In genomic region chr2:151740741-151741526, GRCm38 (mm10) we compare ENCODE assay signal across 8 mouse cellular contexts. TPM values are rescaled to one million over a fixed set of nuclear protein-coding genes. Genes with fewer than 3 reads are reported as not detected.
DNase-seq lines count a peak whose midpoint lies in the region; ATAC-seq lines count a peak whose summit lies in the region.

No protein-coding gene starts in this region.

- peak; percentile 85; the same call in 1 of the 2 replicates for ATAC-seq in embryonic facial prominence, embryonic 13.5 days (ENCODE audit: insufficient number of reproducible peaks, insufficient read depth, low FRiP score, low TSS enrichment, low read depth)
- peak; percentile 91 for ATAC-seq in limb, embryonic 13.5 days (ENCODE audit: low FRiP score, low read depth)
- peak; percentile 93 for ATAC-seq in midbrain, embryonic 16.5 days

- H3K9me3 ChIP-seq in embryonic facial prominence, embryonic 13.5 days = no peaks in the 10 kb centered on the region
- no peaks in the 10 kb centered on the region for H3K9me3 ChIP-seq in limb, embryonic 13.5 days
- H3K9me3 ChIP-seq in midbrain, embryonic 16.5 days (replicated peaks; ENCODE audit: control insufficient read depth, low read length, poor library complexity, severe bottlenecking) = no peaks in the 10 kb centered on the region

- WGBS in embryonic facial prominence, embryonic 13.5 days = under 1% methylated on average over 61 of the region's 61 CpGs
- WGBS in limb, embryonic 13.5 days = under 1% methylated on average over 61 of the region's 61 CpGs
- WGBS in midbrain, embryonic 16.5 days = under 1% methylated on average over 61 of the region's 61 CpGs

- peaks cover 22% of the 10 kb centered on the region for H3K4me1 ChIP-seq in embryonic facial prominence, embryonic 13.5 days
- peaks cover 19% of the 10 kb centered on the region for H3K4me1 ChIP-seq in limb, embryonic 13.5 days
- peaks cover 19% of the 10 kb centered on the region for H3K4me1 ChIP-seq in midbrain, embryonic 16.5 days (ENCODE audit: control insufficient read depth, insufficient read depth, low read length)

- H3K27ac ChIP-seq in embryonic facial prominence, embryonic 13.5 days = peak overlapping the region; percentile 60
- peak overlapping the region; percentile 76 for H3K27ac ChIP-seq in limb, embryonic 13.5 days
- H3K27ac ChIP-seq in midbrain, embryonic 16.5 days (ENCODE audit: low read length) = peak overlapping the region; percentile 77

- H3K4me3 ChIP-seq in embryonic facial prominence, embryonic 13.5 days = peak overlapping the region; percentile 93
- peak overlapping the region; percentile 82 for H3K4me3 ChIP-seq in limb, embryonic 13.5 days
- H3K4me3 ChIP-seq in midbrain, embryonic 16.5 days (ENCODE audit: low read depth, low read length) = peak overlapping the region; percentile 90

- no peaks in the 10 kb centered on the region for H3K36me3 ChIP-seq in embryonic facial prominence, embryonic 13.5 days
- H3K36me3 ChIP-seq in limb, embryonic 13.5 days = no peaks in the 10 kb centered on the region
- H3K36me3 ChIP-seq in midbrain, embryonic 16.5 days (ENCODE audit: control insufficient read depth, insufficient read depth, low read length) = no peaks in the 10 kb centered on the region

- peak; percentile 86 for DNase-seq in 3134 (ENCODE audit: extremely low read depth, insufficient read length, low spot score)
- DNase-seq in adrenal gland, postnatal 36 days = peak; percentile 88 to 89
- peak; percentile 89 to 95 for DNase-seq in heart, adult 18-20 months
- DNase-seq in kidney, adult 8-10 months = peak; percentile 78 to 91
- DNase-seq in spleen, postnatal 10 days (ENCODE audit: low spot score in 2 of 2) = peak; percentile 91 to 92

- H3K9ac ChIP-seq in embryonic facial prominence, embryonic 13.5 days = peak overlapping the region; percentile 90
- H3K9ac ChIP-seq in limb, embryonic 13.5 days = peak overlapping the region; percentile 93
- H3K9ac ChIP-seq in midbrain, embryonic 16.5 days (ENCODE audit: low read depth, low read length) = peak overlapping the region; percentile 88

- H3K27me3 ChIP-seq in embryonic facial prominence, embryonic 13.5 days = peaks cover 11% of the 10 kb centered on the region
- 0 out of 2 replicates have a peak, but pooled peaks cover 3% of the 10 kb centered on the region for H3K27me3 ChIP-seq in limb, embryonic 13.5 days
- H3K27me3 ChIP-seq in midbrain, embryonic 16.5 days (ENCODE audit: control insufficient read depth, insufficient read depth, low read depth, low read length) = 0 out of 2 replicates have a peak, but pooled peaks cover 3% of the 10 kb centered on the region

- peak overlapping the region; percentile 85 for H3K4me2 ChIP-seq in embryonic facial prominence, embryonic 13.5 days
- H3K4me2 ChIP-seq in limb, embryonic 13.5 days (replicated peaks) = peak overlapping the region; percentile 90
- H3K4me2 ChIP-seq in midbrain, embryonic 16.5 days (ENCODE audit: low read length) = peak overlapping the region; percentile 94

RNA-seq across cellular contexts. Expression of gene Psmf1, which starts 3.1 kb away (rescaled TPM):
- total RNA-seq in adrenal gland, postnatal 36 days (2021) = 10 to 100 TPM; 31.8 to 38.2 TPM
- polyA plus RNA-seq in embryonic facial prominence, embryonic 13.5 days (2015; fragmentation: Nextera tagmentation; extraction: Ambion mirVana) = 40.9 and 46.3 TPM in 2 replicates
- total RNA-seq in heart, adult 18-20 months (2021) = 10 to 100 TPM; 21.1 to 26.3 TPM
- polyA plus RNA-seq in limb, embryonic 13.5 days (2015; fragmentation: Nextera tagmentation; extraction: Ambion mirVana) = 45.7 and 46.3 TPM in 2 replicates
- polyA plus RNA-seq in midbrain, embryonic 16.5 days (2015; fragmentation: Nextera tagmentation; extraction: Ambion mirVana) = 64.0 and 66.5 TPM in 2 replicates

RNA-seq across cellular contexts. Expression of gene Tmem74b, which starts 39.1 kb away (rescaled TPM):
- total RNA-seq in adrenal gland, postnatal 36 days (2021) = 1 to 10 TPM in 1 of 2 experiments, under 1 TPM in 1; 0.23 to 1.6 TPM
- polyA plus RNA-seq in embryonic facial prominence, embryonic 13.5 days (2015; fragmentation: Nextera tagmentation; extraction: Ambion mirVana) = 3.1 and 4.3 TPM in 2 replicates
- total RNA-seq in heart, adult 18-20 months (2021) = 1 to 10 TPM; 6.5 to 7.2 TPM
- 3.4 and 4.2 TPM in 2 replicates for polyA plus RNA-seq in limb, embryonic 13.5 days (2015; fragmentation: Nextera tagmentation; extraction: Ambion mirVana)
- 28.8 and 30.8 TPM in 2 replicates for polyA plus RNA-seq in midbrain, embryonic 16.5 days (2015; fragmentation: Nextera tagmentation; extraction: Ambion mirVana)

Comparison
In these comparisons a context has a peak if more than half of its experiments do, and no peak if none do; other contexts are left out.
1. Peak in every context shown above with its lines: DNase-seq, ATAC-seq, H3K4me3 ChIP-seq and H3K27ac ChIP-seq.